Mouse (Mus musculus) heart, embryonic 10.5 days (tissue): Measurements from ENCODE around the gene Hcn2. TPM values are rescaled to one million over a fixed set of nuclear protein-coding genes. Genes with fewer than 3 reads are reported as not detected.
A peak's percentile ranks its signal among the peaks of the same experiment; 100 is the strongest.

Source experiments
- DNase-seq: peaks from one replicate; pipeline ENCODE4 v3.0.0-alpha.2; 2017; ENCODE audit warnings: low spot score
- H3K27ac ChIP-seq: fragments of 300-500 bp; sonication (generic); 2 replicates; pipeline ENCODE4 v1.5.1; 2016; ENCODE audit warnings: mild to moderate bottlenecking
- H3K27me3 ChIP-seq: fragments of 300-500 bp; sonication (generic); 2 replicates; pipeline ENCODE4 v1.6.1; 2016; ENCODE audit warnings: mild to moderate bottlenecking; ENCODE audit not compliant: poor library complexity, insufficient read depth, severe bottlenecking
- H3K36me3 ChIP-seq: fragments of 300-500 bp; sonication (generic); 2 replicates; pipeline ENCODE4 v1.6.1; 2016; ENCODE audit warnings: mild to moderate bottlenecking, moderate library complexity
- H3K4me1 ChIP-seq: fragments of 300-500 bp; sonication (generic); 2 replicates; pipeline ENCODE4 v1.6.1; 2016; ENCODE audit warnings: mild to moderate bottlenecking
- H3K4me3 ChIP-seq: fragments of 300-500 bp; sonication (generic); 2 replicates; pipeline ENCODE4 v1.5.1; 2016; ENCODE audit warnings: mild to moderate bottlenecking, moderate library complexity
- H3K9me3 ChIP-seq: fragments of 300-500 bp; sonication (generic); 2 replicates; pipeline ENCODE4 v1.6.1; 2016; ENCODE audit warnings: mild to moderate bottlenecking, moderate library complexity
- WGBS: fragments of 180-500 bp; shearing (Covaris S2); methylation state at CpG from one replicate; pipeline ENCODE4 v1.1.7; 2016; 5-methylcytosine and 5-hydroxymethylcytosine counted together
- polyA plus RNA-seq: library from polyadenylated mRNA; unstranded; fragments of >200 nt; fragmentation: Nextera tagmentation; extraction: Ambion mirVana; gene quantifications from 2 replicates; pipeline ENCODE4 v1.2.1, GENCODE M21; 2016

Hcn2 gene
- polyA plus RNA-seq, 1 experiment from 2014 or later, result not detected

- no peak for DNase-seq
- Histone ChIP-seq H3K27ac (no peak overlapping the region), H3K4me1 (peaks cover 48% of the 10 kb centered on the region), H3K9me3 (no peaks in the 10 kb centered on the region), H3K27me3 (peaks cover 72% of the 10 kb centered on the region), H3K4me3 (no peak overlapping the region; the same call in 1 of the 2 replicates), H3K36me3 (no peaks in the 10 kb centered on the region)
- WGBS, result 12% methylated on average over 2 of the region's 2 CpGs
Measured at GRCm38 (mm10) chr10:79779193-79779592, 62.8 kb downstream of the Hcn2 start.

- 2% methylated on average over 55 of the region's 55 CpGs for WGBS
- Histone ChIP-seq H3K27ac (peak overlapping the region; percentile 43), H3K27me3 (peaks cover 80% of the 10 kb centered on the region)
Measured at GRCm38 (mm10) chr10:79779784-79780663, 63.6 kb downstream of the Hcn2 start.

GRCm38 (mm10) chr10:79780664-79781015, 64.2 kb downstream of the Hcn2 start:
- WGBS, result under 1% methylated on average over 13 of the region's 13 CpGs

More at GRCm38 (mm10) chr10:79779784-79780663, 63.6 kb downstream of the Hcn2 start:
- Histone ChIP-seq H3K9me3 (no peaks in the 10 kb centered on the region), H3K4me1 (peaks cover 44% of the 10 kb centered on the region), H3K4me3 (peak overlapping the region; percentile 63), H3K36me3 (no peaks in the 10 kb centered on the region)
- DNase-seq, result peak; percentile 99

GRCm38 (mm10) chr10:79781139-79781538, 64.7 kb downstream of the Hcn2 start:
- no peak for DNase-seq
- no peaks in the 10 kb centered on the region for H3K9me3 ChIP-seq
- WGBS, result 30% methylated on average over 21 of the region's 21 CpGs
- H3K36me3 ChIP-seq, result no peaks in the 10 kb centered on the region
- H3K4me3 ChIP-seq, result peak overlapping the region; percentile 63
- H3K4me1 ChIP-seq, result peaks cover 44% of the 10 kb centered on the region
- peaks cover 81% of the 10 kb centered on the region for H3K27me3 ChIP-seq
- no peak overlapping the region for H3K27ac ChIP-seq

More at GRCm38 (mm10) chr10:79780664-79781015, 64.2 kb downstream of the Hcn2 start:
- no peaks in the 10 kb centered on the region for H3K9me3 ChIP-seq
- DNase-seq, result peak; percentile 90
- H3K4me3 ChIP-seq, result peak overlapping the region; percentile 63
- H3K27me3 ChIP-seq, result peaks cover 83% of the 10 kb centered on the region
- no peaks in the 10 kb centered on the region for H3K36me3 ChIP-seq
- H3K27ac ChIP-seq, result 0 out of 2 replicates have a peak overlapping the region, but pooled peaks have one; percentile 43
- H3K4me1 ChIP-seq, result peaks cover 44% of the 10 kb centered on the region

- H3K9me3 ChIP-seq, result no peaks in the 10 kb centered on the region
- peaks cover 73% of the 10 kb centered on the region for H3K27me3 ChIP-seq
- no peak for DNase-seq
- WGBS, result 54% methylated on average over 5 of the region's 5 CpGs
- no peak overlapping the region for H3K27ac ChIP-seq
- peaks cover 42% of the 10 kb centered on the region for H3K4me1 ChIP-seq
- H3K4me3 ChIP-seq, result no peak overlapping the region
- no peaks in the 10 kb centered on the region for H3K36me3 ChIP-seq
Measured at GRCm38 (mm10) chr10:79781956-79782355, 65.5 kb downstream of the Hcn2 start.

GRCm38 (mm10) chr10:79783050-79783449, 66.6 kb downstream of the Hcn2 start:
- Histone ChIP-seq H3K4me3 (no peak overlapping the region), H3K27ac (no peak overlapping the region), H3K36me3 (no peaks in the 10 kb centered on the region), H3K27me3 (peaks cover 65% of the 10 kb centered on the region), H3K4me1 (peaks cover 31% of the 10 kb centered on the region), H3K9me3 (no peaks in the 10 kb centered on the region)
- WGBS, result 60% methylated on average over 7 of the region's 7 CpGs
- DNase-seq, result no peak

GRCm38 (mm10) chr10:79783920-79784800, 67.7 kb downstream of the Hcn2 start:
- Histone ChIP-seq H3K4me1 (peaks cover 21% of the 10 kb centered on the region), H3K27ac (no peak overlapping the region), H3K36me3 (no peaks in the 10 kb centered on the region), H3K9me3 (no peaks in the 10 kb centered on the region), H3K4me3 (no peak overlapping the region), H3K27me3 (peaks cover 54% of the 10 kb centered on the region)
- DNase-seq, result no peak
- 37% methylated on average over 27 of the region's 27 CpGs for WGBS

Other genes with a start within 250 kb of the Hcn2 start
- gene Vmn2r83, start 247.9 kb upstream of the Hcn2 start, polyA plus RNA-seq, result not detected in 2 replicates
- 16.8 and 24.1 TPM in 2 replicates for gene Plpp2, start 182.8 kb upstream of the Hcn2 start, polyA plus RNA-seq
- gene Mier2, start 161.4 kb upstream of the Hcn2 start, polyA plus RNA-seq, result 46.6 and 53.9 TPM in 2 replicates
- gene Theg, start 129.3 kb upstream of the Hcn2 start, polyA plus RNA-seq, result not detected in 2 replicates
- gene C2cd4c, start 102.6 kb upstream of the Hcn2 start, polyA plus RNA-seq, result not detected in 2 replicates
- gene Shc2, start 78.7 kb upstream of the Hcn2 start, polyA plus RNA-seq, result 2.7 and 6.3 TPM in 2 replicates
- gene Odf3l2, start 70.9 kb upstream of the Hcn2 start, polyA plus RNA-seq, result not detected in 2 replicates
- gene Madcam1, start 52.1 kb upstream of the Hcn2 start, polyA plus RNA-seq, result 0.38 and 1.3 TPM in 2 replicates
- gene Tpgs1, start 47.3 kb upstream of the Hcn2 start, polyA plus RNA-seq, result 52.3 and 59.4 TPM in 2 replicates
- gene Cdc34, start 34.4 kb upstream of the Hcn2 start, polyA plus RNA-seq, result 188 and 215 TPM in 2 replicates
- 0.46 and 0.54 TPM in 2 replicates for gene Gzmm, start 27.6 kb upstream of the Hcn2 start, polyA plus RNA-seq
- gene Bsg, start 12.1 kb upstream of the Hcn2 start, polyA plus RNA-seq, result 1,251 and 1,319 TPM in 2 replicates
- 39.8 and 42.5 TPM in 2 replicates for gene Polrmt, start 29.9 kb downstream of the Hcn2 start, polyA plus RNA-seq
- gene Fgf22, start 38.4 kb downstream of the Hcn2 start, polyA plus RNA-seq, result 0.11 and 0.16 TPM in 2 replicates
- 84.4 and 113 TPM in 2 replicates for gene Rnf126, start 50.3 kb downstream of the Hcn2 start, polyA plus RNA-seq
- 7.9 and 8.0 TPM in 2 replicates for gene Fstl3, start 60.6 kb downstream of the Hcn2 start, polyA plus RNA-seq
- gene Prss57, start 74.3 kb downstream of the Hcn2 start, polyA plus RNA-seq, result not detected in 2 replicates
- gene Palm, start 76.9 kb downstream of the Hcn2 start, polyA plus RNA-seq, result 80.7 and 83.1 TPM in 2 replicates
- gene Misp, start 104.4 kb downstream of the Hcn2 start, polyA plus RNA-seq, result 0.21 and 0.82 TPM in 2 replicates
- 174 and 264 TPM in 2 replicates for gene Ptbp1, start 137.8 kb downstream of the Hcn2 start, polyA plus RNA-seq
- gene Prtn3, start 157.8 kb downstream of the Hcn2 start, polyA plus RNA-seq, result 2.4 and 7.8 TPM in 2 replicates
- gene Plppr3, start 158.0 kb downstream of the Hcn2 start, polyA plus RNA-seq, result 16.2 and 36.9 TPM in 2 replicates
- gene Elane, start 169.6 kb downstream of the Hcn2 start, polyA plus RNA-seq, result 0.14 and 0.15 TPM in 2 replicates
- gene Cfd, start 174.2 kb downstream of the Hcn2 start, polyA plus RNA-seq, result not detected in 2 replicates
- gene Med16, start 192.3 kb downstream of the Hcn2 start, polyA plus RNA-seq, result 51.9 and 54.4 TPM in 2 replicates
- 1.4 and 4.0 TPM in 2 replicates for gene Gm26602, start 194.2 kb downstream of the Hcn2 start, polyA plus RNA-seq
- gene Kiss1r, start 200.3 kb downstream of the Hcn2 start, polyA plus RNA-seq, result 0.31 and 0.33 TPM in 2 replicates
- 88.7 and 96.0 TPM in 2 replicates for gene R3hdm4, start 204.6 kb downstream of the Hcn2 start, polyA plus RNA-seq
- 12.5 and 16.4 TPM in 2 replicates for gene Arid3a, start 210.4 kb downstream of the Hcn2 start, polyA plus RNA-seq
- 127 and 155 TPM in 2 replicates for gene Wdr18, start 243.5 kb downstream of the Hcn2 start, polyA plus RNA-seq